Mouse (Mus musculus): Measurements from ENCODE around the gene Itga2b. TPM values are rescaled to one million over a fixed set of nuclear protein-coding genes. Genes with fewer than 3 reads are reported as not detected.

Itga2b gene
- polyA plus RNA-seq, 1 experiment from 2014 or later, result 5.8 TPM

DNA sequence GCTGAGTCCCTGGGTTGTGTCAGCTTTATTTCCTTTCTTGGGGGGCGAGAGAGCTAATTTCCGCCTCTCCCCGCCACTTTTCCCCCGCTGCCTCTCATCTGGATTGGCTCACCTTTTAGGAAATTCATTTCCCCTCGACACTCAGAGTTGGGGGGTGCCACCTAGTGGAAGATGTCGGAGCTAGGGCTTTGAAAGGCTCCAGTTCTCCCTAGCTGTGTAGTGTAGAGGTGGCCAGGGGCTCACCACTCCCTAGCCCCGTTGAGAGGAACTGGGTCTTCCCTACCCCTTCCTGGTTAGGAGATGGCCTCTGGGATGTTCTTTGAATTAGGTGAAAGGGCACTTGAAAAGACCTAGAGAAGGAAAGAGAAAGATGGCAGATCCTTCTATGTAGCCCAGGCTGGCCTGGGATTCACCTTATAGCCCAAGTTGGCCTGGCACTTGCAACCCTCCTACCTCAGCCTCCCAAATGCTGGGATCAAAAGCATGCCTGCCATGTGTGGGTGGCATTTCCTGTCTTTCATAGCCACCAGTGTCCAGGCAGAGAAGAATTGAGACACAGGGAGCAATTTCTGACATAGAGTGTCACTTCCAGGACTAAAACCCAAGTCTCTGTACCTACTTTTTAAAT lies 38.8 kb downstream of the Itga2b start:
- Histone ChIP-seq H3K4me3 (peak overlapping the region; percentile 63), H3K27me3 (ENCODE audit: low read depth, poor library complexity, severe bottlenecking) (peaks cover 21% of the 10 kb centered on the region), H3K36me3 (peaks cover 22% of the 10 kb centered on the region), H3K27ac (replicated peaks) (peak overlapping the region; percentile 64), H3K4me1 (peaks cover 41% of the 10 kb centered on the region), H3K9me3 (replicated peaks) (no peaks in the 10 kb centered on the region)
- whole genome bisulfite sequencing, result under 1% methylated on average over 7 of the region's 7 CpGs
- peak; percentile 79 for DNase-seq (ENCODE audit: low spot score)

DNA sequence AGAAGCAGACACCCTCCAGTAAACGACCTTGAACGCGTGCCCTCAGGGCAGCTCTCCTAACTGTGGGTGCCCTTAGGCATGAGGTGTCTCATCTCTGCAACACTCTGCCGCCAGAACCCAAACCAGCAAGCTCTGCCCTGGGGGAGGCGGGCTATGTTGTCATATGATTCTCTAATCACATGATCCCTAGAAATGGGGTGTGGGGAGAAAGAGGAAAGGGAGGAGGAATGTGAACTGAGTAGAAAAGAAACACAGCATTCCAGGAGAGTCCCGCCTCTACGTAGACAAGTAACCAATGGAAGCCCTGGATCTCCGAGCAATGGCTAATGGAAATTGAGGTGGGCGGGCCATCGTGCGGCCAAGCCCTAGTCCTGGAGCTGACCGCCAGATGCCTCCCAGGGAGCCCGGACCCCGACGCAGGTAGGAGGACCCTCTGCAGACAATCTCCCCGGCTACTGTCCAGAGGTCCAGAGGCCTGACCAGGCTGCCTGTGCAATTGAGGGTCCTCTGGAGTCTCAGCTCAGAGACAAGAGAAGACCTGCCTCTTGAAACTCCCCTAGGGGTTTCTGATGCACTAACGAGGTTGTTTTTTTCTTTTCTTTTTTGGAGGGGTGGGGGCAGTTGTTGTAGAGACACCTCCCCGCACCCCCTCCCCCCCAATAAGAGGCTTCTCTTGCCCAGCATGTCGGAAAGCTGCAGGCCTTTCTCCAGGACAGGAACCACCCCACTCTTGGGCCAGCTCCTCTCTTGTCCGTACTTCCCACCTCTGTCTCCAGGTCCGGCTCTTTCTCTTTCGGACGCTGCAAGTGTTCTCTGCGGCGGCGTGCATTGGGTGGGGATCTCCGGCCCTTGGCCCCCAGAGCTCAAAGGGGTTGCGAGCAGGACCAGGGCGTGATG lies 39.6 kb downstream of the Itga2b start, which contains the start of gene Grn:
TSS of gene Grn (plus strand) at position 195 of the 897 bp plus-strand sequence.
- Histone ChIP-seq H3K4me3 (peak within 1 kb of the TSS; percentile 63), H3K36me3 (peaks cover 15% of the 10 kb centered on the region), H3K27ac (replicated peaks) (peak within 1 kb of the TSS; percentile 64), H3K4me1 (peaks cover 38% of the 10 kb centered on the region), H3K9me3 (replicated peaks) (no peaks in the 10 kb centered on the region), H3K27me3 (ENCODE audit: low read depth, poor library complexity, severe bottlenecking) (peaks cover 13% of the 10 kb centered on the region)
- DNase-seq (ENCODE audit: low spot score), result peak; percentile 87
- under 1% methylated on average over 29 of the region's 29 CpGs for whole genome bisulfite sequencing

DNA sequence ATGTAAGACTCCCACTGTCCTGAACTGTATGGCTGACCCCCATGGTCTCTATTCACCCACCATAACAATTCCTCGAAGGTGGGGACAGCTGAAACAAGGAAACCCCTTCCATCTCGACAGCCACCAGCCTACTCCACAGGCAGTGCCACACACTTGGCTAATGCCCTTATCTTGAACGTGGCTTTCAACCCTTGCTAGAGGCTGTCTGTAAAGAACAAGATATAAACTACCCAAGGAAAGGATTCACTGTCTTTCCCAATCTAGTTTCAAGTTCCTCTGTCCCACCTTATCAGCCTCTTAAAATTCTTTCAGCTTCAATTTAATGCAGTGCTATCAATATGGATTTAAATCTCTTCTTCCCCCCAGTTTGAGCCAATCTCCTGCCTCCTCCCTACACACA lies 40.4 kb downstream of the Itga2b start:
- peaks cover 38% of the 10 kb centered on the region for H3K4me1 ChIP-seq
- no peak for DNase-seq (ENCODE audit: low spot score)
- H3K27me3 ChIP-seq (ENCODE audit: low read depth, poor library complexity, severe bottlenecking), result peaks cover 8% of the 10 kb centered on the region
- H3K27ac ChIP-seq (replicated peaks), result peak overlapping the region; percentile 47
- H3K9me3 ChIP-seq (replicated peaks), result no peaks in the 10 kb centered on the region
- H3K36me3 ChIP-seq, result peaks cover 7% of the 10 kb centered on the region; the same call in 1 of the 2 replicates
- WGBS, result 61% methylated on average over 3 of the region's 3 CpGs
- peak overlapping the region; percentile 63 for H3K4me3 ChIP-seq

DNA sequence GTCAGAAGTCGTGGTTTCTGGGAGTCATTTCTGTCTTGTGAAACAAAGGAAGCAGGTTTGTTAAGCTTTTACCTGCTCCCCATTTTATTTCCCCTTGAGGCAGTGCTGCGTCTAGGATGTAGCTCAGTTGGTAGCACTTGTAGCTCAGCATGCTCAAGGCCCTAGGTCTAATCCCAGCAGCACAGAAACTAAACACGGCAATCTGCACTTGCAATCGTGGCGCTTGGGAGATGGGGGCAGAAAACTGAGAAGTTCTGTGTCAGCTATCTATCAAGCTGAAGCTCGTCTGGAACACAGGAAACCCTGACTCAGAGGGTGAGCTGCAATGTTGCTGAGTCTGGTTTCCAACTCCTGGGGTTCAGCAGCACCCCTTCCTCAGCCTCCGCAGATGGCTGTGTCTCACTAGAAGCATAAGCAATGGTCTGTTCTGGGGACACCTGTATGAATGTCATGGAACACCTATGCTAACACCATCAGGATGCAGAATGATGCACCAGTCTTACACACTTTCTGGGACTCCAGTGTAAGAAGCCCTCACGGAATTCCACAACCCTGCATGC lies 40.9 kb downstream of the Itga2b start:
- no peak overlapping the region for H3K27ac ChIP-seq (replicated peaks)
- H3K4me1 ChIP-seq, result peaks cover 35% of the 10 kb centered on the region
- no peaks in the 10 kb centered on the region for H3K9me3 ChIP-seq (replicated peaks)
- no peak for DNase-seq (ENCODE audit: low spot score)
- H3K4me3 ChIP-seq, result peak overlapping the region; percentile 63
- 74% methylated on average over 8 of the region's 8 CpGs for WGBS
- H3K36me3 ChIP-seq, result 0 out of 2 replicates have a peak, but pooled peaks cover 6% of the 10 kb centered on the region
- H3K27me3 ChIP-seq (ENCODE audit: low read depth, poor library complexity, severe bottlenecking), result peaks cover 8% of the 10 kb centered on the region

DNA sequence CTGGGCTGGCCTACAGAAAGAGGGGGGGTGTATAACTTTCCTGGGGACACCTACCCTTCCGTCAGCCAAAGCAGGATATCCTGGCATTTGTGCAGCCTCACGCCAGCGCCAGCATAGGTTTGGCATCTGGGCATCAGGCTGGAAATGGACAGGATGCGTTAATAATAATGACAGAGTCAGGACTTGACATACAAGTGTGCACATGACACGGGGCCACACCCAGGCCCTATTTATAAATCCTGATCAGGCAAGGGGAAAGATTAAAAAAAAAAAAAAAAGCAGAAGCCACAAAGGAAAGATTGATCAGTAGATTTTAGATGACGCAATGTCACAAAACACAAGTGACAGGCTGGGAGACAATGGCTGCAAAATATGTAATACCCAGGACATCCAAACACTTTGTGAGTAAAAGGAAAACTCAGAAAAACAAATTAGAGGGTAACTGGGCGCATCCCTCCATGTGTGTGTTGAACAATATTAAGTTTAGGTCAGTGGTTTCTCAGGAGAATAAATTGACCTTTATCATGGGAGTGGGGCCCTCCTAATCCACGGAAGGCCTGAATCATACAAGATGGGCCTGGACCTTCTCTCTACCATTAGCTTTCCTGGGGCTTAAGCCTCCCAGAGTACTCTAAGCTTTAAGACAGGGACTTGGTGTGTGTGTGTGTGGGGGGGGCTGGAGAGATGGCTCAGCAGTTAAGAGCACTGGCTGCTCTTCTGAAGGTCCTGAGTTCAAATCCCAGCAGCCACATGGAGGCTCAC lies 44.2 kb downstream of the Itga2b start:
- DNase-seq (ENCODE audit: low spot score), result no peak
- Histone ChIP-seq H3K27me3 (ENCODE audit: low read depth, poor library complexity, severe bottlenecking) (peaks cover 8% of the 10 kb centered on the region), H3K4me3 (no peak overlapping the region), H3K9me3 (replicated peaks) (no peaks in the 10 kb centered on the region), H3K27ac (replicated peaks) (no peak overlapping the region), H3K36me3 (no peaks in the 10 kb centered on the region), H3K4me1 (peaks cover 15% of the 10 kb centered on the region)
- 86% methylated on average over 8 of the region's 8 CpGs for WGBS

DNA sequence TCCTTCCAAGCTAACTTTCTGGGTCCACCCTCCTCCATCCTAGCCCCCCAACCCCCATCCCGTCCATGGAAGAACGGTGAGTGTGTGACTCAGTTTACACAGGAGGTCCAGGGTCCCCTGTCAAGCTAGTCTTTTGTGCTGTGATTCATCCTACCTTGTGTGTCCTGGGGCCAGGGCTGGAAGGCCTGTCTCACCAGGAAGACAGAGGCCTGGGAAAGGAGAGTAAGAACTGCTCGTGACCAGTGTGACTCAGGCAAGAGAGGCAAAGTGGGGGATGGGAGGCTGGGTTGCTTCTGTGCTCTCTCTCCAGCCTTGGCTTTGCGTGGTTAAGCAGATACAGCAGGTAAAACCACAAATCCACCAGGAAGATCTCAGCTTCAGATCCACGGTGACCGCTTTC lies 45.3 kb downstream of the Itga2b start:
- no peaks in the 10 kb centered on the region for H3K9me3 ChIP-seq (replicated peaks)
- H3K27ac ChIP-seq (replicated peaks), result no peak overlapping the region
- DNase-seq (ENCODE audit: low spot score), result no peak
- H3K4me1 ChIP-seq, result peaks cover 6% of the 10 kb centered on the region
- H3K4me3 ChIP-seq, result no peak overlapping the region
- H3K27me3 ChIP-seq (ENCODE audit: low read depth, poor library complexity, severe bottlenecking), result peaks cover 8% of the 10 kb centered on the region
- no peaks in the 10 kb centered on the region for H3K36me3 ChIP-seq
- WGBS, result 81% methylated on average over 6 of the region's 6 CpGs

DNA sequence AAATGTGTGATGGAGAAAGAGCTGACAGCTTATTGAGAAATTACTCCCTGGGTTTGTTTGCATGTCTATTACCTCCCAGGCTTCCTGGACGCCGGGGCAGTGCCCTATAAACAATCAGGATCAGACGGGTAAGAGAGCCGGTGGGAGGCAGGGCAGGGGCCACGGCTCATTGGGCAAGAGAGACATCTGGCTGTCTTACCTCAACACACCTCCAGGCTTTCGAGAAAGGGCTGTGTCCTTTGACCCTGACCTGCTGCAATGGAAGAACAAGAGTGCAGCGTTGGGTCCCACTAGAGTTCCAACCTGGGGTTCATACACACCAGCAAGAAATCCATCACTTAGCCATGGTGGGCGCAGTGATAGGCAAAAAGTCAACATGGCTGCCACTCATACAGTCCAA lies 48.4 kb downstream of the Itga2b start:
- Histone ChIP-seq H3K4me1 (no peaks in the 10 kb centered on the region), H3K27me3 (ENCODE audit: low read depth, poor library complexity, severe bottlenecking) (no peaks in the 10 kb centered on the region), H3K4me3 (no peak overlapping the region), H3K27ac (replicated peaks) (no peak overlapping the region), H3K36me3 (no peaks in the 10 kb centered on the region), H3K9me3 (replicated peaks) (no peaks in the 10 kb centered on the region)
- 62% methylated on average over 8 of the region's 8 CpGs for WGBS
- DNase-seq (ENCODE audit: low spot score), result no peak

DNA sequence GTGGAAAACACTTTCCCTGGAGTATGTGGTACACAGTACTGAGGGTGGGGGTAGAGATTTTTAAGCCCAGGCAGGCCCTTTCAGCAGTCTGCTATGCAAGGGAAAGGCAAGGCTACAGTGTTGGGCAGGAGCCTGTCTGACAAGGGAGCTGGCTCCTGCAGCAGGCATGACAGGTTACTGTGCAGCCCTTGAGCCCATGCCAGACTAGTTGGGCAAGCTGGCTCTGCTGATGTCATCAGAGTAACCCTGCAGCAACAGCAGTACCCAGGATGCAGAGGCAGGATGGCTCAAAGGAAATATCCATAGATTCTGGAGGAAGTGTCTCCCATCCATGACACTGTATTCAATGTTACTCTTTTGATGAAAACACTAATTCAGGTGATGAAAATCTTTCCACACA lies 51.0 kb downstream of the Itga2b start:
- no peaks in the 10 kb centered on the region for H3K9me3 ChIP-seq (replicated peaks)
- H3K36me3 ChIP-seq, result no peaks in the 10 kb centered on the region
- DNase-seq (ENCODE audit: low spot score), result no peak
- H3K27ac ChIP-seq (replicated peaks), result no peak overlapping the region
- no peaks in the 10 kb centered on the region for H3K4me1 ChIP-seq
- H3K27me3 ChIP-seq (ENCODE audit: low read depth, poor library complexity, severe bottlenecking), result no peaks in the 10 kb centered on the region
- H3K4me3 ChIP-seq, result no peak overlapping the region

DNA sequence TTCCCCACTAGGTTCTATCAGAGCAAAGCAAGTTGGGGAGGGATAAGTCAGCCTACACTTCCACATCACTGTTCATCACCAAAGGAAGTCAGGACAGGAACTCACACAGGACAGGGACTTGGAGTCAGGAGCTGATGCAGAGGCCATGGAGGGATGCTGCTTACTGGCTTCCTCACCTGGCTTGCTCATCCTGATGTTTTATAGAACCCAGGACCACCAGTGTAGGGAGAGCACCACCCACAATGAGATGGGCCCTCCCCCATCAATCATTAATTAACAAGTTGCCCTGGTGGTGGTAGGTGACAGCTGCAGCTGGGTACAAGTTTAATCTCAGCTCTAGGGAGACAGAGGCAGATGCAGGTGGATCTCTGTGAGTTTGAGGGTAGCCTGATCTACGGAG lies 52.8 kb downstream of the Itga2b start:
- Histone ChIP-seq H3K9me3 (replicated peaks) (no peaks in the 10 kb centered on the region), H3K4me1 (no peaks in the 10 kb centered on the region), H3K4me3 (no peak overlapping the region), H3K36me3 (no peaks in the 10 kb centered on the region), H3K27ac (replicated peaks) (no peak overlapping the region), H3K27me3 (ENCODE audit: low read depth, poor library complexity, severe bottlenecking) (no peaks in the 10 kb centered on the region)
- no peak for DNase-seq (ENCODE audit: low spot score)
- 93% methylated on average over 1 of the region's 1 CpGs for WGBS

DNA sequence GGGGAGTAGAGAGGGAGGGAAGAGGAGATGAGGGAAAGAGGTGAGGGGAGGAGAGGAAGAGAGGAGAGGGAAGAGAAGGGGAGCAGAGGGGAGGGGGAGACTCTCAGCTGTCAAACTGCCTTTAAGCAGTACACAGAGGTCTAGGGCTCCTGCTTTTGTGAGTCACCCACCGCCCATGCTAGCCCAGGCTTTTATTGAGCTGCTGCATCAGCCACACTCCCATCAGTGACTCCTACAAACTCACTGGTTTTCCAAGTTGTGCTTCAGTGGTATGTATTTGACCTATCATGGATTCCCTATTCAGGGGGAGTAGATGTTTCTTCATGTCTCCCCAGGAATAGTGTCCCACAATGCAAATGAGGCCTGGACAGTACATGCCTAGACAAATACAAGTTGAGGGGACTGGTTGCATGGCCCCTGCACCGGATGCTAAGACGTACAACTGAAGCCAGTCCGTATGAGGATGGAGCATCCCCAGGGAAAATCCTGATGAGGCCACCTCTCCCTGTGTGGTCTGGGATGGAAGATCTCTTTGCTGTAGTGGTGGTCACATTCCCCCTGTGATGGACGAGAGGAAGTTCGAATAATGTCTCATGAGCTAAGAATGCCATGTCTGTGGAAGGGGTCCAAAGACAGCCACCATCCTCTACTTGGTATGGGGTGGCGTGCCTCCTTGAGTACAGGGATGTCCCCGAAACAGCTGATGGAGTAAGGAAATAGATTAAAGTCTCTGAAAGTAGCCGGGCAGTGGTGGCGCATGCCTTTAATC lies 54.7 kb downstream of the Itga2b start:
- no peak for DNase-seq (ENCODE audit: low spot score)
- H3K9me3 ChIP-seq (replicated peaks), result no peaks in the 10 kb centered on the region
- no peaks in the 10 kb centered on the region for H3K36me3 ChIP-seq
- H3K4me1 ChIP-seq, result 0 out of 2 replicates have a peak, but pooled peaks cover 3% of the 10 kb centered on the region
- H3K4me3 ChIP-seq, result no peak overlapping the region
- WGBS, result 75% methylated on average over 10 of the region's 10 CpGs
- no peak overlapping the region for H3K27ac ChIP-seq (replicated peaks)
- no peaks in the 10 kb centered on the region for H3K27me3 ChIP-seq (ENCODE audit: low read depth, poor library complexity, severe bottlenecking)

DNA sequence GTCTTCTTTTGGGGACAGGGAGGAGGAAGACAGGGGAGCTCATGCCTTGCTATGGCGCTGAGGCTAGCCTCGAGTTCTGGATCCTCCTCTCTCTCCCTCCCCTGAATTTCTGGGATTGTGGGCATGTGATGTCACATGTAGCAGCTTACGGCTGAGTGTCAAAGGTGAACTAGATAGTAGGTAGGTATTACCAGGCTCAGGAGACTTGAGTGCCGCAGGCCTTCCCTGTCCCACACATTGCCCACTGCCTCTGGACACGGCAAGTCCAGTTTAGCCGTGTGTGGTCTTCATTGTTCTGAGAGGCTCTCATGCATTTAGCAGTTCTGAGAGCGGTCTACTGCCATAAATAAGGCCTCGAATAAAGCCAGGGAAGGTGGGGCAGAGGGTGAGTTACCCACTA lies 56.9 kb downstream of the Itga2b start:
- no peak overlapping the region for H3K4me3 ChIP-seq
- no peaks in the 10 kb centered on the region for H3K9me3 ChIP-seq (replicated peaks)
- no peaks in the 10 kb centered on the region for H3K36me3 ChIP-seq
- WGBS, result 86% methylated on average over 8 of the region's 8 CpGs
- no peak overlapping the region for H3K27ac ChIP-seq (replicated peaks)
- H3K4me1 ChIP-seq, result peaks cover 17% of the 10 kb centered on the region
- no peak for DNase-seq (ENCODE audit: low spot score)
- H3K27me3 ChIP-seq (ENCODE audit: low read depth, poor library complexity, severe bottlenecking), result no peaks in the 10 kb centered on the region

DNA sequence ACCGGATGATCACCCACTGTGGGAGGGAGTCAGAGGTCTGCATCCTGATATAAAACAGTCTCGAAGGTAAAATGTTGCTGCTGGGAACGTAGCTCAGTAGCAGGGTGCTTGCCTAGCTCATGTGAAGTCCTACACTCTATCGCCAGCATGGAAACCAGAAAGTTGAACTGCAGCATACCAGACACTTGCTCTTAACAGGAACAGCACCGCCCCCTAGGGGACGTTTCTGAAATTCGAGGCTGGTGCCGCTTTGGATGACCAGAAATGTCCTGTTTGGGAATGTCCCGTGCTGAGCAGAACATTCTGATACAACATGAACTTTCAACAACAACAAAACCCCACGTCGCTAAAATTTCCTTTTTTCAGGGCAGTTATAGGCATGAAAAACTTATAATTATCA lies 58.2 kb downstream of the Itga2b start:
- H3K36me3 ChIP-seq, result no peaks in the 10 kb centered on the region
- H3K9me3 ChIP-seq (replicated peaks), result no peaks in the 10 kb centered on the region
- H3K27ac ChIP-seq (replicated peaks), result no peak overlapping the region
- WGBS, result 11% methylated on average over 11 of the region's 11 CpGs
- peaks cover 26% of the 10 kb centered on the region for H3K4me1 ChIP-seq
- peak; percentile 89 for DNase-seq (ENCODE audit: low spot score)
- 0 out of 2 replicates have a peak overlapping the region, but pooled peaks have one; percentile 1 for H3K4me3 ChIP-seq
- no peaks in the 10 kb centered on the region for H3K27me3 ChIP-seq (ENCODE audit: low read depth, poor library complexity, severe bottlenecking)

Data from midbrain, embryonic 10.5 days (tissue).